Mouse (Mus musculus) gastrocnemius, adult 2 months (tissue): Measurements from ENCODE around the gene Cep112. TPM values are rescaled to one million over a fixed set of nuclear protein-coding genes. Genes with fewer than 3 reads are reported as not detected.

Experiments
- DNase-seq: peaks from one replicate; pipeline ENCODE4 v3.0.0; 2022
- H3K27ac ChIP-seq: fragments of 200-600 bp; 2 replicates; pipeline ENCODE4 v1.8.1; 2022; ENCODE audit warnings: mild to moderate bottlenecking
- H3K4me3 ChIP-seq: fragments of 200-600 bp; 2 replicates; pipeline ENCODE4 v1.8.1; 2022; ENCODE audit warnings: mild to moderate bottlenecking, moderate library complexity
- CTCF ChIP-seq: fragments of 200-600 bp; IDR thresholded peaks from 2 replicates; pipeline ENCODE4 v1.8.1; 2022; ENCODE audit warnings: antibody characterized with exemption, mild to moderate bottlenecking, moderate library complexity
- intact Hi-C: fragments of 180-260 bp; cut with DNase I; formaldehyde crosslinking; loops from one replicate; pipeline ENCODE4 v1.15.1; 2025
- total RNA-seq, 2 experiments: library from RNA; stranded (reverse); gene quantifications; 2 replicates each; pipeline ENCODE4 v1.2.3; 2021

Gene Cep112
- total RNA-seq, 2 experiments from 2014 or later: 2.5 to 3.3 TPM

- no peak for TF ChIP-seq CTCF
- intact Hi-C loops: no loop called here
- no peak overlapping the region for H3K4me3 ChIP-seq
Observed at GRCm38 (mm10) chr11:108799695-108800094, 374.7 kb downstream of the Cep112 start.

DNA sequence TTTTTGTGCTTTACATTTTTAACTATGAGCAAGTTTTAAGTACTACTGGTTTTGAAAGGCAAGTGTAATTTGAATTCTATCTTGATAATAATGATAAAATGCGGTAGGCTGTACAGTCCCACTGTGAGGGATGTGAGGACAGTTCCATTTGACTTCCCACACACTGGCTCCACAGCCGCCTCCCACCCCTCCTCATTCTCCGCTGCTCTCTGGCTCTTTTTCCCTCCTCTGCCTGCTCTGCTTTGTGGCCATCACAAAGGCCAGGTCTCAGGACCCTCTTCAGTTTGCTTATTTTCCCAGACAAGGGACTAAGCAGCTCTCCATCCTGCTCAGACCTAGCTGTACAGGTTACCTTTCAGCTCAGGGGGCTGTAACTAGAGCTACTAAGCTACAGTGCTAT is 379.0 kb downstream of the Cep112 start:
- no peak for TF ChIP-seq CTCF
- no peak for DNase-seq
- intact Hi-C loops: no loop called here
- Histone ChIP-seq H3K27ac (no peak overlapping the region), H3K4me3 (no peak overlapping the region)

More at GRCm38 (mm10) chr11:108799695-108800094, 374.7 kb downstream of the Cep112 start:
- DNase-seq: no peak
- H3K27ac ChIP-seq: no peak overlapping the region

DNA sequence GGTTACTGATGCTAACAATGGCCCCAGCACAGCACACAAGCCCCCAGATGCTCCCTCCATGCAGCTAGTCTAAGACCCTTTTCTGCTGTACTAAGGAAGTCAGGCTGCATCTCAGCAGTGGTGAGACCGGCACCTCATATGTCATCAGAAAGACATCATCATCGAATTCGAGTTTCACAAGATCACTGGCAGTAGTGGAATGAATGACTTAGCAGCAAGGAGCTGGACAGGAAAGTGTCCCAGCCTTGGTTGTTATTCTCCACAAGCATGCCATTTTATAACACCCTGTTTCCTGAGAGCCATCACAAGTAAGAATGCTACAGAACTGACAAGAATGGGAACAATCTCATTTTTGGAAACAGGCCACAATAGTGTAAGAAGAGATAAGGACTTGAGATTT is 381.0 kb downstream of the Cep112 start:
- Histone ChIP-seq H3K4me3 (no peak overlapping the region), H3K27ac (no peak overlapping the region)
- TF ChIP-seq CTCF: no peak
- DNase-seq: no peak
- intact Hi-C loops: no loop called here

GRCm38 (mm10) chr11:108809626-108810025 is 384.6 kb downstream of the Cep112 start:
- intact Hi-C loops: no loop called here
- H3K4me3 ChIP-seq: no peak overlapping the region
- TF ChIP-seq CTCF: no peak
- DNase-seq: no peak
- H3K27ac ChIP-seq: no peak overlapping the region

DNA sequence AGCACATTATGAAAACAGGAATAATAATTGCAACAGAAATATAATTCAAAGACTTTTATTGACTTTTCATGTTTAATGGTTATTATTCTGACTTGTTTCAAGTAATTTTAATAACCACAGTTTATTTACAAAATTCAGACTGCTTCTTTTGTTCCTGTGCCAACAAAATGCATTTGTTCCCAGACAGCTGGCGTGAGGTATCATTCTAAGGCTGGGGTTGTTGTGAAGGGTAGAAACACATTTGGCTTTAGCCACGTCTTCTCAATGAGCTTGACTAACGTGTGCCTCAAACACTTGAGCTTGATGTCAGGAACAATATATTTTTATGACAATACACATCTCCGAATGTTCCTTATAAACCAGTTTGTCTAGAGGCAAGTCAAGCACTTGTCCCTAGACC is 396.8 kb downstream of the Cep112 start:
- Histone ChIP-seq H3K4me3 (no peak overlapping the region), H3K27ac (no peak overlapping the region)
- no peak for DNase-seq
- intact Hi-C loops: no loop called here
- no peak for TF ChIP-seq CTCF

GRCm38 (mm10) chr11:108822257-108822656 is 397.3 kb downstream of the Cep112 start:
- Histone ChIP-seq H3K27ac (no peak overlapping the region), H3K4me3 (no peak overlapping the region)
- no peak for DNase-seq
- no peak for TF ChIP-seq CTCF
- intact Hi-C loops: no loop called here

- H3K27ac ChIP-seq: no peak overlapping the region
- intact Hi-C loops: no loop called here
- H3K4me3 ChIP-seq: no peak overlapping the region
- no peak for TF ChIP-seq CTCF
- no peak for DNase-seq
Observed at GRCm38 (mm10) chr11:108827321-108827720, 402.3 kb downstream of the Cep112 start.

GRCm38 (mm10) chr11:108828374-108829025 is 403.5 kb downstream of the Cep112 start:
- no peak overlapping the region for H3K4me3 ChIP-seq
- intact Hi-C loops: no loop called here
- H3K27ac ChIP-seq: no peak overlapping the region
- no peak for DNase-seq
- TF ChIP-seq CTCF: no peak

- H3K4me3 ChIP-seq: no peak overlapping the region
- DNase-seq: no peak
- no peak overlapping the region for H3K27ac ChIP-seq
- no peak for TF ChIP-seq CTCF
- intact Hi-C loops: no loop called here
Observed at GRCm38 (mm10) chr11:108836706-108837105, 411.7 kb downstream of the Cep112 start.

GRCm38 (mm10) chr11:108840195-108840594 is 415.2 kb downstream of the Cep112 start:
- no peak for DNase-seq
- Histone ChIP-seq H3K27ac (no peak overlapping the region), H3K4me3 (no peak overlapping the region)
- TF ChIP-seq CTCF: no peak
- intact Hi-C loops: no loop called here

DNA sequence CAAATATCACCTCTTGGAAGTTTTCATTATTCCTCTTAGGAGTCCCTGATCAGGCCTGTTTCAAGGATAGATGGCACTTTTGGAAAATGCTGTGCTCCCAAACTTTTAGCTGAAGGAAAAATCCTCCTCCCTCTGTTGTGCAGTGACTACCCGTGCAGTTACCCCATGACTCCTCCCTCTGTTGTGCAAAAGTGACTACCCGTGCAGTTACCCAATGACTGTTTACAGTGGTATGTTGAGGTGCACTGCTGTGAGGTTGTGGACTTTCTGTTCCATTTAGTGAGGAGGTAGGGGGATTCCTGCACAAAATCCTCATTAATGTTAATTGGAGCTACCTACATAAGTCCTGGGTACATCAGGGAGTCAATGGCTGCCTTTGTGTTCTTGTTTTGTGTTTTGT is 417.8 kb downstream of the Cep112 start:
- TF ChIP-seq CTCF: no peak
- no peak for DNase-seq
- intact Hi-C loops: no loop called here
- H3K4me3 ChIP-seq: no peak overlapping the region
- no peak overlapping the region for H3K27ac ChIP-seq

DNA sequence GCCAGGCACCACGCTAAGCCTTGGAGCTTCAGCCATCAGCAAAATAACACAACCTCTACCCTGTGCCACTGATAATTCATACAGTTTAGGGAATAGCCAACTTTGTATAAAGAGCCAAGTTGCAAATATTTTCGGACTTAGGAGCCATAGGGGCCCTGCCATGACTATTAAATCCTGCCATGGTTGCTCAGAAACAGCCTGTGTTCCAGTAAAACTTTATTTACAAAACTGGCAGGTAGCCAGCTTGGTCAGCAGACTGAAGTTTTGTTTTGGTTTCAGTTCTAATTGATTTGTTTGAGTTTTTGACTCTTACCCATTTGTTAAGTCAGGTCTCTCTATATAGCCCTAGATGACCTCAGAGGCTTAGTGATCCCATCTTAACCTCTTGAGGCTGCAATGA is 421.0 kb downstream of the Cep112 start:
- Histone ChIP-seq H3K27ac (no peak overlapping the region), H3K4me3 (no peak overlapping the region)
- intact Hi-C loops: no loop called here
- no peak for TF ChIP-seq CTCF
- no peak for DNase-seq

GRCm38 (mm10) chr11:108846479-108846878 is 421.5 kb downstream of the Cep112 start:
- no peak for TF ChIP-seq CTCF
- no peak for DNase-seq
- intact Hi-C loops: no loop called here
- no peak overlapping the region for H3K4me3 ChIP-seq
- H3K27ac ChIP-seq: no peak overlapping the region

- no peak overlapping the region for H3K4me3 ChIP-seq
- TF ChIP-seq CTCF: no peak
- intact Hi-C loops: no loop called here
- H3K27ac ChIP-seq: no peak overlapping the region
- no peak for DNase-seq
Observed at GRCm38 (mm10) chr11:108851771-108852170, 426.8 kb downstream of the Cep112 start.
